ENCODE assay signal across 8 mouse cellular contexts in genomic region chr10:99227968-99228864, GRCm38 (mm10). TPM values are rescaled to one million over a fixed set of nuclear protein-coding genes. Genes with fewer than 3 reads are reported as not detected.
DNase-seq lines count a peak whose midpoint lies in the region; ATAC-seq and TF ChIP-seq lines count a peak whose summit lies in the region.

No protein-coding gene starts in this region.

- 0 out of 2 replicates have a peak, but pooled peaks have one; percentile 43 for ATAC-seq in cerebellum, adult (ENCODE audit: insufficient number of reproducible peaks, low FRiP score, low TSS enrichment)
- peak; percentile 51 for ATAC-seq in activated CD4-positive, CD25-positive, alpha-beta regulatory T cell, adult 4 months
- peak; percentile 31; the same call in 1 of the 2 replicates for ATAC-seq in hindbrain, embryonic 14.5 days (ENCODE audit: low FRiP score)
- ATAC-seq in megakaryocyte-erythroid progenitor cell, adult 5-6 weeks (replicated peaks; ENCODE audit: low FRiP score, low TSS enrichment, poor library complexity, severe bottlenecking): 0 out of 2 replicates have a peak, but pooled peaks have one; percentile 48
- ATAC-seq in stomach, postnatal 0 days (ENCODE audit: low FRiP score, low TSS enrichment): 0 out of 2 replicates have a peak, but pooled peaks have one; percentile 21

- peak overlapping the region; percentile 31; the same call in 1 of the 2 replicates for H3K4me2 ChIP-seq in hindbrain, embryonic 14.5 days (replicated peaks)
- 0 out of 2 replicates have a peak overlapping the region, but pooled peaks have one; percentile 23 for H3K4me2 ChIP-seq in stomach, postnatal 0 days (replicated peaks; ENCODE audit: low read depth)

- H3K27ac ChIP-seq in hindbrain, embryonic 14.5 days: peak overlapping the region; percentile 66
- peak overlapping the region; percentile 65 for H3K27ac ChIP-seq in stomach, postnatal 0 days (replicated peaks)

- no peak overlapping the region for H3K4me3 ChIP-seq in hindbrain, embryonic 14.5 days (replicated peaks; ENCODE audit: low read length)
- no peak overlapping the region for H3K4me3 ChIP-seq in stomach, postnatal 0 days (ENCODE audit: low read depth, low read length)

- H3K36me3 ChIP-seq in hindbrain, embryonic 14.5 days (replicated peaks; ENCODE audit: control insufficient read depth, insufficient read depth): no peaks in the 10 kb centered on the region
- no peaks in the 10 kb centered on the region for H3K36me3 ChIP-seq in stomach, postnatal 0 days (ENCODE audit: control insufficient read depth, insufficient read depth, low read length)

- H3K9ac ChIP-seq in hindbrain, embryonic 14.5 days: no peak overlapping the region; the same call in 1 of the 2 replicates
- no peak overlapping the region for H3K9ac ChIP-seq in stomach, postnatal 0 days (ENCODE audit: low read length)

- H3K9me3 ChIP-seq in hindbrain, embryonic 14.5 days (ENCODE audit: control insufficient read depth, low read length): no peaks in the 10 kb centered on the region
- H3K9me3 ChIP-seq in stomach, postnatal 0 days (ENCODE audit: control insufficient read depth, low read length): no peaks in the 10 kb centered on the region

- TF ChIP-seq CTCF in stomach, postnatal 0 days (IDR thresholded peaks at IDR 0.05; ENCODE audit: low read depth): no peak

- no peak for TF ChIP-seq EP300 in stomach, postnatal 0 days (optimal IDR thresholded peaks at IDR 0.05)

- no peaks in the 10 kb centered on the region for H3K27me3 ChIP-seq in hindbrain, embryonic 14.5 days (ENCODE audit: control insufficient read depth, insufficient read depth, low read length)
- no peaks in the 10 kb centered on the region for H3K27me3 ChIP-seq in stomach, postnatal 0 days (ENCODE audit: control insufficient read depth, insufficient read depth, low read length)

- intact Hi-C loops in gastrocnemius, postnatal 36 days (cut with DNase I): no loop called here

- DNase-seq in cerebellum, adult 11-12 months: no peak
- DNase-seq in hindbrain, embryonic 14.5 days (ENCODE audit: low spot score): no peak
- peak; percentile 37 to 48 for DNase-seq in left cerebral cortex, adult 8-10 months (ENCODE audit: low spot score in 2 of 2)
- DNase-seq in stomach, postnatal 0 days (ENCODE audit: low spot score): no peak
- no peak for DNase-seq in gastrocnemius, postnatal 36 days

- H3K4me1 ChIP-seq in hindbrain, embryonic 14.5 days (replicated peaks; ENCODE audit: control insufficient read depth, insufficient read depth, low read length): peaks cover 18% of the 10 kb centered on the region
- H3K4me1 ChIP-seq in stomach, postnatal 0 days (replicated peaks; ENCODE audit: control insufficient read depth, insufficient read depth): peaks cover 3% of the 10 kb centered on the region; the same call in 1 of the 2 replicates

- WGBS in hindbrain, embryonic 14.5 days: 35% methylated on average over 17 of the region's 17 CpGs
- 42% methylated on average over 17 of the region's 17 CpGs for WGBS in stomach, postnatal 0 days

RNA-seq across cellular contexts. Expression of gene Dusp6, which starts 34.8 kb away (rescaled TPM):
- 10 to 100 TPM; 26.0 to 35.2 TPM for polyA plus RNA-seq in activated CD4-positive, CD25-positive, alpha-beta regulatory T cell, adult 4 months (2017; shearing (Covaris generic))
- polyA plus RNA-seq in hindbrain, embryonic 14.5 days (2014; fragmentation: Nextera tagmentation; extraction: Ambion mirVana): 28.4 and 33.0 TPM in 2 replicates
- total RNA-seq in left cerebral cortex, adult 8-10 months (2022): 10 to 100 TPM; 46.0 to 76.2 (median 60.7) TPM
- 5.4 and 14.8 TPM in 2 replicates for total RNA-seq in megakaryocyte-erythroid progenitor cell, adult 5-6 weeks (2014; fragmentation: Nextera tagmentation)
- total RNA-seq in megakaryocyte-erythroid progenitor cell, adult 5-6 weeks (2017): 20.6 and 20.9 TPM in 2 replicates
- 17.4 and 18.7 TPM in 2 replicates for polyA plus RNA-seq in stomach, postnatal 0 days (2015; fragmentation: Nextera tagmentation; extraction: Ambion mirVana)
- 10 to 100 TPM; 16.4 to 17.4 TPM for total RNA-seq in gastrocnemius, postnatal 36 days (2021)

Comparison
In these comparisons a context has a peak if more than half of its experiments do, and no peak if none do; other contexts are left out.
1. DNase-seq: peak in left cerebral cortex, adult 8-10 months (2 of 2); none in cerebellum, adult 11-12 months (single experiment), hindbrain, embryonic 14.5 days (single experiment), stomach, postnatal 0 days (single experiment) and gastrocnemius, postnatal 36 days (0 of 2).
2. Peak in every context shown above with its lines, with median percentiles within 50 percentile points of each other: ATAC-seq.